Mouse (Mus musculus): ENCODE data around the gene Cdk14.

- no peak for TF ChIP-seq CTCF (IDR thresholded peaks at IDR 0.05; ENCODE audit: low read depth)
- no peak for TF ChIP-seq EP300 (IDR thresholded peaks at IDR 0.05; ENCODE audit: low read depth)
Measured at GRCm38 (mm10) chr5:5056102-5056883, 363.8 kb downstream of the Cdk14 start.
